Mouse (Mus musculus): ENCODE data around the gene Trip11.

- no peak for TF ChIP-seq EP300 (IDR thresholded peaks at IDR 0.05; ENCODE audit: low read length)
- TF ChIP-seq MAZ (IDR thresholded peaks at IDR 0.05; ENCODE audit: low read depth, low read length) = no peak
- TF ChIP-seq E2F4 (IDR thresholded peaks at IDR 0.05; ENCODE audit: insufficient replicate concordance, low read depth, low read length) = no peak
- no peak for TF ChIP-seq POLR2AphosphoS2 (IDR thresholded peaks at IDR 0.05; ENCODE audit: low read depth, low read length)
- no peak for TF ChIP-seq CTCF (conservative IDR thresholded peaks at IDR 0.05 in 1 of 2, IDR thresholded peaks at IDR 0.05 in 1 of 2; ENCODE audit: low read depth in 2 of 2, low read length in 2 of 2)
- TF ChIP-seq POLR2A (IDR thresholded peaks at IDR 0.05; ENCODE audit: low read depth, low read length) = no peak
- no peak for TF ChIP-seq USF2 (conservative IDR thresholded peaks at IDR 0.05; ENCODE audit: low read depth, low read length)
- no peak for TF ChIP-seq ZC3H11A (IDR thresholded peaks at IDR 0.05; ENCODE audit: low read depth, low read length)
- TF ChIP-seq ETS1 (conservative IDR thresholded peaks at IDR 0.05; ENCODE audit: low read depth, low read length) = no peak
- TF ChIP-seq HCFC1 (IDR thresholded peaks at IDR 0.05; ENCODE audit: low read depth, low read length) = no peak
- TF ChIP-seq USF1 (IDR thresholded peaks at IDR 0.05; ENCODE audit: low read depth, low read length) = no peak
- TF ChIP-seq BHLHE40 (IDR thresholded peaks at IDR 0.05; ENCODE audit: low read depth, low read length) = no peak
Measured at GRCm38 (mm10) chr12:101821596-101821995, 91.5 kb downstream of the Trip11 start.
